Mouse (Mus musculus) kidney, postnatal 4 days (tissue): ENCODE results near the gene 2610028H24Rik.

Source experiments
- DNase-seq, 2 experiments: peaks; one replicate each; pipeline ENCODE4 v3.0.0; 2021; ENCODE audit warnings: mixed read lengths in 2 of 2

2610028H24Rik gene

DNA sequence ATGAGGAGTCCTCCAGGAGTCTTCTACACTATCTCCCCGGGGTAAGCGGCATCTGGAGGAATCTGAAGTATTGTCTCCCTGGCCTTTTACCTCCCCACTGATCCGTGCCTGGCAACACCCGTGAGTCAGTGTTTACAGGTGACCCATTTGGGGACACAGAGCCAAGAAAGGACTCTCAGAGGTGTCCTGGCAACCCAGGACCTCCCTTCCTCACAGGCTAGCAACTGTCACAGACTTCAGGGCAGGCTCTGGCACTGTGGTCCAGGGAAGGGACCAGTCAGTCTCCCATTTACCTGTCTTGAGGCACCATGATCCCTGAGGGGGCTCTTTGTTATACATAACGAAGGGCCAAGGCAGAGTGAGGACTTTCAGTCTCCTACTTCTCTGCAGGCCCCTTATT, at the start of gene 2610028H24Rik:
Gene 2610028H24Rik (plus strand): TSS at position 231 of the 400 bp plus-strand sequence.
- DNase-seq: no peak

DNA sequence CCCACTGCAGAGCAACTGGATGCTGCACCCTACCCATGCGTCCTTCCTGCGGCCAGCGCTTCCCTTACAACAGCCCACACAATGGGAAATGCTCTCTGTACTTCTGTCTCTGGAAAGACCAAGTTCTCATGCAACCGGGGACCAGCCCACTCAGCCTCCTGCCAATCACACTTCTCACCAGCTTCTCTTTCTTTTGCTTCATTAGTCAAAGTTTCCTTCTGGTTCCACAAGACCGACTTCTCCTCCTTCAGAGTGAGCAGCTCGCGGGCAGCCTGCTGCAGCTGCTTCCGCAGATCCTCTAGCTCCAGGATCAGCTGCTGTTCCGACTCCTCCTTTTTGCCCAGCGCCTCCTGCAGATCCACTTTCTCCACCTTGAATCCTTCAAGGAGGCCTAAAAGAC, 40.4 kb upstream of the 2610028H24Rik start:
- peak in 1 of 2 experiments; percentile 15 for DNase-seq

DNA sequence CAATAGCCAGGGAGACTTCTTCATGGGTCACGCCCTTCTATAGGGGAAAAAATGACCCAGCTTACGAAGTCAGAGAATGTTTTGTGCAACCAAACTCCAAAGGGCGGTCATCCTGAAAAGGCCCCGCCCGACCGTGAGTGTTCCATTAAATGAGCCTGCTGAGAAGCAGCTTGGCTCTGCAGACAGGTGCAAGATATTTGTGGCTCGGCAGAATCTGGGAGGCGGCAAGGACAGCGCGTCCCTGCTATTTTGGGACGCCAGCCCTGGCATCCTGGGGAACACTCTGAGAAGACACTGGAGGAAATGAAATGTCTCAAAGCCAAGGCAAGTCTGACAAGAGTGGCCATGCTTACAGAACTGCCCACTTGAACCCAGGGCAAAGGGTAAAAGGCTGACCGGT, 32.1 kb upstream of the 2610028H24Rik start:
- DNase-seq: peak in 1 of 2 experiments; percentile 8

DNA sequence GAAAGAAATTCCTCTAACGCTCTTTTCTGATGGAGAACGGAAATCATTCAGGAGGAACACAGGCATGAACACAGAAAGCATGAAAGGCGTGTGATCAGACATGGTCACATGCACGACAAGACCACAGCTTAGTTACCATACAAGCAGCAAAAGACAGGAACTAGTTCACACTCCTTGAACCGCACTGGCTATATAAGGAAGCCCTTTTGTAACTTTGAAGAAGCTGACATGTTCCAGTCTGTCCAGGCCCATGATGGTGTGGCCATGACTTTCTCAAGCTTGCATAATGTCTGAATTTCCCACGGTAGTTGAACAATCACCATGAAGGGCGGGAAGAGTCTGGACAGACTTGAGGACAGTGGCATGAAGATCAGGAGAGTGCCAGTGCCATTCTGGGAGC, 23.2 kb upstream of the 2610028H24Rik start:
- no peak for DNase-seq

DNA sequence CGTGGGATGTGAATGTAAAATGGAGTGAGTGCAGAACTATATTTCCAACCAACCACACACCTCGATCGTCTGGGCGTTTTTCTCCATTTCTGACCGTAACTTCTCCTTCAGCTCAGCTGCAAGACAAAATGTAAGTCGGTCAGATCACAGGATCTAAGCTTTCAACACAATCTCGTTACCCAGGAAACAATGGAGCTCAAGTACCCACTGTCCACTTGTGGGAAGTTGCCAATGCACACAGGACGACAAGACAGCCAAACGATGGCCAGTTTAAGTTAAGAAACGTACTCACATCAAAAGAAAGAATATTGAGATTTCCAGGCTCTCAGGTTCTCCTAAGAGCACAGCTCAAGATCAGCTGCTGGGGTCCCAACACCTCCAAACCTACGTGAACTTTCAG, 15.0 kb upstream of the 2610028H24Rik start:
- no peak for DNase-seq

DNA sequence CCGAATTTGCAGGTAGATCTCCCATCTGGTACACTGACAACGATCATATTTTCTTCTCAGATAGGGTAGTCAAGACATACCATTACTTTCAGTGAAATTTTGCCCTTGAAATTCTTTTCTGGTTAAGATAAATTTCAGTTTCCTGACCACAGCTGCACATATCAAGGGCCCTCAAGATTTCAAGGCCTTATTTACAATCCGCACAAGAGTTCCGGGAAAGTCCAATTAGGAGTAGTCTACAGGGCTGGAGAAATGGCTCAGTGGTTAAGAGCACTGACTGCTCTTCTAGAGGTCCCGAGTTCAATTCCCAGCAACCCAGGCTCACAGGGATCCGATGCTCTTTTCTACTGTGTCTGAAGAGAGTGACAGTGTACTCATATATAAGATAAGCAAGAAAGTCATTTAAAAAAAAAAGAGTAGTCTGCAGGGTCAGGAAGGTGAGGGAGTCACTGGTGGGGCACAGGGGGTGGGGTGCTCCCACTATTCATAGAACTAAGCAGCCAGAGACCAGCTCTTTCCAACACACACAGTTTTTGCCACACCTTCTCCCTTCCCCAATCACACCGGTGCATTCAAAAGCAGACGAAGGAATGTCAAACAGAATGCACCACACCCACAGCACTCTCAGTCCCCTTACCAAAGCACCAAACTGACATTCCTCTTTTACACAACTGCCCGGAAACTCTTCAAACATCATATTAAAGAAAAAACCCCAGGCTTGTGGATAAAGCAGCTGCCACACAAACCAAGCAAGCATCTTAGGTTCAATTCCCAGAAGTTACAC, 9.6 kb upstream of the 2610028H24Rik start:
- no peak for DNase-seq

DNA sequence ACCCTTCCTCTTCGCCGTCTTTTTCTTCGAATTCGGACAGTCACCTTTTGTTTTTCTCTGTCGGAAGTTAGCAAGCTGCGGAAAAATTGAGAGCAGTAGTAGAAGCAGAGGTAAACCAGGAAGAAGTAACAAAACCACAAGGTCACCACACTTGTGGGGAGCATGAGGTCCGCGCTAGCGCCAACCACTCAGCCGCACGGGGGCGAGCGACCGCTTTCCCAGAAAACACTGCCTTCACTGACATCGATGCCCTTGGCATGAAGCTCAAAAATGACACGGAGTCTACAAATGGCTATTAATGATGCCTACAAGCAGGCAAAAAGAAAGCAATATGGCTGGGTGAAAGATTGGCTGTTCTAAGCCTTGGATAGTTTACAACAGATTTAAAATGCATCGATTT, 8.6 kb upstream of the 2610028H24Rik start, which contains the start of gene AC141477.1:
Gene AC141477.1 (minus strand): TSS at position 164 of the 400 bp plus-strand sequence.
- no peak for DNase-seq

DNA sequence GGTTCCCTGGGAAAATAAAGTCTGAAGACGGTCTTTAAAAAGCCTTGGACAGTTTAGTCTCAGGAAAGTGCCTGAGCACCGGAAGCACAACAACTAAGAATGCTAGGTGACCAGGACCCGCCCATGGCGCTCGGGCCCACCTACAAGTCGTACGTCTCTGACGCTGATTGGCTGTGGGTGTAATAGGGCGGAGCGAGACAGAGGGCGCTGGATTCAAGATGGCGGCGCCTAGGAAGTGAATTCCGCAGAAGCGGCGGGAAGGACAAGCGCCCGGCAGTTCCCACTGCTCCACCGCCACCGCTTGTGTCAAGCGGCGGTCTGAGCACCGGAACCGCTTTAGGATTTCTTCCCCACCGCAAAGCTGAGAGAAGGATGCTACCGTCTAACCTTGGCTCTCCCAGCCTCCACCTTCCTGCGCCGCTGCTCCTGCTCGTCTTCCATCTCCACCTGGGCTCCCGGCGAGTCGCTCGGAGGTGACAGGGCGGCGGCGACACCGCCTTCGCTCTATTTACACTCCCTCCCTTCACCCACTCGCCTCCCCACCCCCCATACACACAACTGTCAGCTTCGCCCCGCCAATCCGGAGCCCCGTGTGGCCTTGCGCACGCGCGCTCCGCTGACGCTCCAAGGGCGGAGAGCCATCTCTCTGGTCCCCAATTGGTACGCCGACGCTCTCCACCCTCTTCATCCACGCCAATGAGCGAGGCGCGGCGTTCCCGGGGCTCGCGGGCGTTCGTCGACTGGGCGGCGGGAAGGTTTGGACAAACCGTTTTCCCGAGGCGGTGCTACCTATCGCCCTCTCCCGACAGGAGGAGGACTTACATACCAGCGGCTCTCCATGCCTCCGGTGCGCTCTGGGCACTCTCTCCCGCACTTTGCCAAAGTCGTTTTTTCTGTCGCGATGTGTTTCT, 6.4 kb upstream of the 2610028H24Rik start, which contains the start of gene Pcnt:
Gene Pcnt (minus strand): TSS at position 609 of the 911 bp plus-strand sequence.
- DNase-seq: peak; percentile 97 to 98

DNA sequence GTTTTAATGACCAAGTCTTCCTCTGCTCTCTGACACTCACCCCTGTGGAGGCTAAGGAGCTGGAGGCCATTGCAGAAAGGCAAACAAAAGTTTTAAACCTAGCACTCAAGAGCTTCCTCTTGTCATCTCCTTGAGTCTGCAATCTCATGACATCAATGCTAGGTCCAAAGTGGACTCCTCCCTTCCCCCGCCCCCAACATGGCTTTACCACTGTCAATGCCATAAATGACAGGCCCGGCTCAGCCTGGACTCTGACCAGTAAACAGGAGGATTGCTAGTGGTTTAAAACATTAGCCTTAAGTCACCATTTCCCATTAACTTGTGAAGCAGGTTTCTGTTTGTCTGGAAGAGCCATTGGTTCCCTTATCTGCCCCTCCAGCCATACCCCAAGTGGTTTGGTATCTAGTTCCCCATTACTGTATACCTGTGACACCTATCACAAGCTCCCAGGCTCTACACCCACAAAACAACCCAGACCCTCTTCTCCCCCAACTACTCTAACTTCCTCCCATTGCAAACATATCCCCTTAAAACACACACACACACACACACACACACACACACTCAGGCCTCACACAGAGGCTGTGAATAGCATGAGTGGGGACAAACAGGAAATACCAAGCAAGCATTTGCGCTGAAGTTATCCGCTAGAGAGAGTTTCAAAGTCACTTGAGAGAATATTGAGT, 2.7 kb upstream of the 2610028H24Rik start:
- peak; percentile 36 to 40 for DNase-seq

DNA sequence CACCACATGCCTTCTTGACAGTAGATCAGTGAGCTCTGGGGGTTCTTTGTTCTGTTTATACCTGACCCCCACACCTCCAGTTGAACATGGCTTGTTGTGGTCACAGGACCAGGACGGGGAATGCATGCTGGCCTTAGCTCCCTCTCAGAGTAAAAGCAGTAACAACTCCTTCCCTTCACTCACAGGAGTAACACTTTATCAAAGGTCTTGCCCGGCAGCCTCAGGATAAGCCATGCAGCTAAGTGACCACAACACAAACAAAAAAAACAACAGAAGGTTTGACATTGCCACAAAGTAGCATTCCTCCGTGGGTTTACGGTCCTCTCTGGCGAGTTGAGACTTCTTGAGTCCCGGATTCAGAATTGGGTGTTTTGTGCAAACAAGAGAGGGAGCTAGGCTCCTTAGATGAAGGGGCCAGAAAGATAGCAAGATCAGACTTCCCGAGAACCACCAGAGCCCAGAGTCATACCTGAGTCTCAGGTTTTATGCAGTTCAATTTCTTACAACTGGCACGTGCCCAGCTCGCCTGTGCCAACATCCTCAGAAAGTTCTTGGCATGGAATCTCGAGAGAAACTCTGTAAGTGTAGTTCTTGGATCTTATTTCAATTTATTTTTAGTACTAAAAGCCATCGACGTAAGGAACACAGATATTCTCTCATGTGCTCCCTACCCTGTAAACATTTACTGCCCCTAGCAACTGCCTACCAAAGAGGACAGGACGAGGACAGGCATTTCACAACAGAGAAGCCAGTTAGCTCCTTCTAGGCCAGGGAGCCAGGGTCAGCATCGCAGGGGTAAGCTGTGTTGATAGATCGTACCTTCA, 1.3 kb upstream of the 2610028H24Rik start:
- no peak for DNase-seq

DNA sequence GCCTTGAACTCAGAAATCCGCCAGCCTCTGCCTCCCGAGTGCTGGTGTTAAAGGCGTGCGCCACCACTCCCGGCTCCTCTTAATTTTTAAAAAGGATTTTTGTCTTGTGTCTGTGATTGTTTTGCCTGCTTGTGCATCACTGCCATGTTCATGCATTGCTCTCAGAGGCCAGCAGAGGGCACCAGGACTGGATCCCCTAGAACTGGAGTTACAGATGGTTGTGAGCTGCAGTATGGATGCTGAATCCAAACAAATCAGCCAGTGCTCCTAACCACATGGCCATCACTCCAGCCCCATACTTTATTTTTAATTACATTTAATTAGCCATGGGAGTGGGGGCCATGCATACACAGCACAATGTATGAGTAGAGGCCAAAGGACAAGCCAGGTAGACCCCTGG, 6.4 kb downstream of the 2610028H24Rik start:
- DNase-seq: peak; percentile 74 to 75

DNA sequence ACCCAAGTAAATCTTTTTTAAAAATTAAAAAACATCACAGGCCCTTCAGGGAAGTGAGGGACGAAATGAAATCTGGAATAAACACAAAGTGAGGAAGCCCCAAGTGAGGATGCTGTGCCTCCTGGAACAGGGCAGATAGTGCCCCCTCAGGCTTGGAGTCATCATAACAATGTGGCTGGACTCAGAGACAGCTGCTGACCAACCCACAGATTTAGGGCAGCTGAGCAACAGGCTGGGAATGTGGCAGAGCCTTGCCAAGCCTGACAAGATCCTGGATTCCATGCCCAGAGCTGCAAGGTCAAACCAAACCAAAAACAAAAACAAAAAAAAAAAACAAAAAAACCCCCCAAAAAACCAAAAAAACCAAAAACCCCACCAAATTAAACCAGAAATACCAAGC, 12.4 kb downstream of the 2610028H24Rik start:
- no peak for DNase-seq

DNA sequence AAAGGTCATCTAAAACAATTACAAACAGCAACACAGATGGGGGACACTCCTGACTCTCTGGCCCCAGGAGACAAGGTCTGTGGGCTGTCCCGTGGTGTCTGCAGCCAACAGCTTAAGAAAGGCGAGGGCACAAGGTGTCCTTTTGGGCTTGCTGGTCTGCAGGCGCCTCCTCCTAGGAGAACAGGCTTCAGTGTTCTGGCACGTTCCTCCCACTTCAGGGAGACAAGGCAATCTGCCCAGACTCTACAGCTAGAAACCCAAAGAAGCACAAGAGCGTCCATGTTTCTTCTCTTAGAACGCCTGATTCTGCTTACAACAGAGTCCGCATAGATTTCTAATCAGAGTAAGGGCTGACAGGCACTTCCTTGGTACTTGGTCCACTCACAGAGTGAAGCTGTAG, 13.4 kb downstream of the 2610028H24Rik start:
- no peak for DNase-seq

DNA sequence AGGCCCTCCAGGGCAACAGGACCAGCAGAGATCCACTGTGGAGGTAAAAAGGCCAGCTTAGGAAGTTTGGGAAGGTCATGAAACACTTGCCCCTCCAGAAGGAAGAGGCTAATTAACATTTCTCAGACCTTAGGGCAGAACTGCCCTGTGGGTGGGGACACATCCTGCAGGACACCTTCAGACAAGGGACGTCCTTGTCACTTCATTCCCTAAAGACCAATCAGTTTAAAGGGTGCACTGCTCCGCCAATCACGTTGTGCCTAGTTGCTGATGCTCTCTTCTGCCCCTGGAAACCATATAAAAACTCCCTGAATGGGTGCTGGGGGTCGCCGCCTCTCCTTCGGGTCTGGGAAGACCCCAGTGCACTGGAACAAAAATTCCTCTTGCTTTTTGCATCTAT, 13.8 kb downstream of the 2610028H24Rik start:
- DNase-seq: no peak

DNA sequence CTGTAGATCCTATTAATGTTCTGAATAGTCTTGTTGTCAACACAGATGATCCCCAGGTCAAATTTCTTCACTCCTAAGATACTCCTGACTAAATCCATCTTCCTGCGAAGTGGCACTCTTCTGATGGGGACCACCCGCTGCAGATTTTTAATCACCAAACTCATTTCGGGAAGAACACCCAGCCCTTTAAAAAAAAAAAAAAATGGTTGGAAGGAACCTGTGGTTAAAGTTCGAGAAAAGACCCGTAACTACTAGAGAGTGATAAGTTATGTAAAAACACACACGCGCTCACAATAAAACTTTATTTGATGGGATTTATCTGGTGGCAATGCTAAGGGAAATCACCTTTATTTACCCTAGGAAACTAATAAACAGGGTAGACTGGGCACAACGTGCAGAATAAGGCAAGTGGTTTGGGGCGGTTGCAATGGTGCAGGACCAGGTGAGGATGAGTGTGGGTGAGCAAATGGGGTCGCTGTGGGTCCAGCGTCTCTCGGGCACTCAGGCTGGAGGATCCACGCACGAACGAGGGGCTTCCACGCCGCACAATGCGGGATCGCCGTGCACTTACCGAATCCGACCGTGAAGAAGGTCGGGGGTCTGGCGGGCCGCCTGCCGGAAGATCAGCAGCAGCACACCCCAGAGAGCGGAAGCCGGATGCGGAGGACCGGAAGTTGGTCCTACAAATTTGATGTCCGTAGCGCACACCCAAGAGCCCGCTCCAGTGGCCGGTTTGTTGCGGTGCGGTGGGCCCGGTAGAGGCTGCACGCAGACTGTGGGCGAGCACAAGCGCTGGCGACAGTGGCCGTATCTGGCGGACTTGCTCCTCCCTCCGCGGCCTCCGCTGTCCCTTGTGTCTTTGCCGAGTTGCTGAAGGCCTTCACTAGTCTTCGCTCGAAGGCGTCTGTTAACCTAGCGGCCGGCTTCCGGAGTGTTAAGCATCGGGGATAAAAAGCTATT, 19.6 kb downstream of the 2610028H24Rik start, which contains the start of the genes Mcm3ap and Ybey:
Gene Mcm3ap (plus strand): TSS at position 725 of the 960 bp plus-strand sequence.
Gene Ybey (minus strand): TSS at position 912 of the 960 bp plus-strand sequence.
- peak; percentile 88 to 94 for DNase-seq

DNA sequence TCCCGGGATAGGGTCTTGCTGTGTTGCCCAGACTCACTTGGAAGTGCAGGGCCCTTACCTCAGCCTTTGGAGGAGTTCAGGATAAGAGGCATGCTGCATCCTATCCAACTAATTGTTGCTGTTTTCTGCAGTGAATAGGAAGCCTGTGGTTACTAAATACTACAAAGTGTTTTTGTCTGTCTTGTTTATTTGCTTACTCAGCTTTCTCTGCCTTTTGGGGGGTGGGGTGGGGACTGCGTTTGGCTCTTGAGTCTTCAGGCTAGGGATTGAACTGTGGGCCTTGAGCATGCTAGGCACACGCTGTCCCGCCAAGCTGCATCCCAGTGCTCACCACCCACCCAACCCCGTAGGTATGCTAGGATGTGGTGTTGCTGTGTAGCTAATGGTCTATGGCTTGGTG, 24.9 kb downstream of the 2610028H24Rik start:
- no peak for DNase-seq

DNA sequence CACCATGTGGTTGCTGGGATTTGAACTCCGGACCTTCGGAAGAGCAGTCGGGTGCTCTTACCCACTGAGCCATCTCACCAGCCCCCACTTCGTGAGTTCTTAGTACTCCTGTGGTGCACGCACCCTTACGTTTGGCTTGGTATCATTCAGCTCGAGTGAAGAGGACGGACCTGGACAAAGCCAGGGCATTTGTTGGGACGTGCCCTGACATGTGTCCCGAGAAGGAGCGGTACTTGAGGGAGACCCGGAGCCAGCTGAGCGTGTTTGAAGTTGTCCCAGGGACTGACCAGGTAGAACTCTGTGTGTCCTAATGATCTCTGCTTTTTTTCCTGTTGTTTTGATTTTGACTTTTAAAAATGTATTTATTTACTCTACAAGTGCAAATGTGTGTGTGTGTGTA, 32.0 kb downstream of the 2610028H24Rik start:
- DNase-seq: no peak

DNA sequence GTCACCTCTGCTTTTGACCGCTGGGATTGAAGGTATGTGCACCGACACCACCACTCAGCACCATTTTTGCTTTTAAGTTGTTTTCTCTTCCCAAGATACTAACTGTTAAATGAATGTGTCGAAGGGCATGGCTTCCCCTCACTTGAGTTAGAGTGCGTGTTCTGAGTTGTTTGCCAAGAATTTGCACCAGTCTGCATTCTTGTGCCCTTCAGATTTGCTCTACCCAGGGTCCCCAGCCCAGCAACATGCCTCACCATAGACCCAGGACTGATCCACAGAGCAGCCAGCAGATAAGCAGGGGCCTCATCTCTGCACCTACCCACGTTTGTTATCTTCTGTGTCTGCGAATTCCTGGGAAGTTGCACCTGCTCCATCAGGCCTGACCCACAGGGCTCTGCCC, 32.6 kb downstream of the 2610028H24Rik start:
- no peak for DNase-seq

DNA sequence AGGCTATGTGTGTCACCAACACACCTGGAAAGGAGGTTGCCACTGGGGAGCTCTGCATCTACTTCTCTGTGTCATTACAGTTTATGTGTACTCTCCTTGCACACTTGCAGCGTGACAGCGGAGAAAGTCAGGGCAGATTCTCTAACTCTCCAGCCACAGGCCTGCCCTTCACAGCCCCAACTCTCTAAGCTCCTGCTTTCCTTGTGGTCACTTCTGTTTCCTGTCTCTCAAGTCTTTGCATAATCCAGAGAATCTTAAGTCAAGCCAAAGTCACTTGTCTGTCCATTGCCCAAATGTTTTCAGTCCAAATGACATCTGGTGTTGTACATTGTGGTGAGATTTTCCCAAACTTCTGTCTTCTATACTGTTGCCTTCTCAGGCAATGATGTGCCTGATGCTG, 37.4 kb downstream of the 2610028H24Rik start:
- no peak for DNase-seq

DNA sequence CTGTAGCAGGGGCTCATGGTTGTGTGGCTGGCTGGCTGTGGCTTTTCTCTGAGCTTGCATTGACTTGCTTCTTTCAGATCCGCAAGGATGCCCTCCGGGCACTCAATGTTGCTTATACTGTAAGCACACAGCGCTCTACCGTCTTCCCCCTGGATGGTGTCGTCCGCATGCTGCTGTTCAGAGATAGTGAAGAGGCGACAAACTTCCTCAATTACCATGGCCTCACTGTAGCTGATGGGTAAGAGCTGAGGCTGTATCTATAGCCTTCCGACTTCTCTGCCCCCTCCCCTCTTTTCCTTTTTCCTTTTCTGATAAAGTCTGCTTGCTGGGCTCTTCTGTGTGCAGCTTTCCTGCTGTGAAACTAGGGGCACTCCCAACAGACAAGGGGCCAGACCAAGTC, 39.4 kb downstream of the 2610028H24Rik start:
- DNase-seq: no peak

DNA sequence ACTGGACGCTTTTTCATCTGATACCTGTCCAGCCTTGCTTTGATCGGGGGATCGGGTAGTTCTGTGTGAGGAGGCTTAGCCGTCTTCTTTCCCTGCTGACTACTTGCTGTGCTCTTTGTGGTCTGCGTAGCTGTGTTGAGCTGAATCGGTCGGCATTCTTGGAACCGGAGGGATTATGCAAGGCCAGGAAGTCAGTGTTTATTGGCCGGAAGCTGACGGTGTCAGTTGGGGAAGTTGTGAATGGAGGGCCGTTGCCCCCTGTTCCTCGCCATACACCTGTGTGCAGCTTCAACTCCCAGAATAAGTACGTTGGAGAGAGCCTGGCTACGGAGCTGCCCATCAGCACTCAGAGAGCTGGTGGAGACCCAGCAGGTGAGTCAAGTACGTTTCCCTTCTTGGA, 40.3 kb downstream of the 2610028H24Rik start:
- DNase-seq: no peak
